ENCODE assay signal across 15 mouse cellular contexts in genomic region chr4:128788108-128788507, GRCm38 (mm10).
"Had no signal": no experiment of that assay in that cellular context is flagged by ENCODE, and none has a peak within 500 bp of the region (broad histone marks: within the 10 kb centered on the region; RNA-seq: fewer than 3 reads in every experiment).

No protein-coding gene starts in this region.

- DNase-seq: lung, adult 18-20 months; lung, embryonic 14.5 days; lung, postnatal 10 days; midbrain, embryonic 14.5 days; right cerebral cortex, postnatal 14 days; thymus, adult 2 months; thymus, postnatal 25 days; thymus, postnatal 4 days had no signal

- H3K27ac ChIP-seq: midbrain, embryonic 10.5 days; midbrain, embryonic 12.5 days; neural tube, embryonic 13.5 days; neural tube, embryonic 15.5 days; stomach, embryonic 15.5 days; stomach, postnatal 0 days had no signal

- H3K4me3 ChIP-seq: midbrain, embryonic 10.5 days; midbrain, embryonic 12.5 days; myocyte; neural tube, embryonic 13.5 days; neural tube, embryonic 15.5 days; stomach, embryonic 15.5 days had no signal
